Mouse (Mus musculus) forebrain, embryonic 15.5 days (tissue): ENCODE data around the gene Loxl1. TPM values are rescaled to one million over a fixed set of nuclear protein-coding genes. Genes with fewer than 3 reads are reported as not detected.

ENCODE experiments used
- ATAC-seq: fragments of 200-750 bp; cut with Nextera tagmentation; replicated peaks from 2 replicates; pipeline ENCODE4 v1.8.0; 2017; ENCODE audit warnings: mild to moderate bottlenecking, moderate TSS enrichment, moderate library complexity
- H3K27ac ChIP-seq: fragments of 300-500 bp; sonication (generic); replicated peaks from 2 replicates; pipeline ENCODE4 v1.5.1; 2015; ENCODE audit warnings: mild to moderate bottlenecking, inconsistent platforms
- H3K27me3 ChIP-seq: fragments of 300-500 bp; sonication (generic); 2 replicates; pipeline ENCODE4 v1.6.1; 2015; ENCODE audit warnings: inconsistent platforms
- H3K36me3 ChIP-seq: fragments of 300-500 bp; sonication (generic); 2 replicates; pipeline ENCODE4 v1.6.1; 2015; ENCODE audit warnings: mild to moderate bottlenecking, inconsistent platforms
- H3K4me1 ChIP-seq: fragments of 300-500 bp; sonication (generic); 2 replicates; pipeline ENCODE4 v1.6.1; 2015; ENCODE audit warnings: inconsistent platforms
- H3K4me2 ChIP-seq: fragments of 300-500 bp; sonication (generic); replicated peaks from 2 replicates; pipeline ENCODE4 v1.6.1; 2015; ENCODE audit warnings: mild to moderate bottlenecking, inconsistent platforms
- H3K4me3 ChIP-seq: fragments of 300-500 bp; sonication (generic); 2 replicates; pipeline ENCODE4 v1.5.1; 2015; ENCODE audit warnings: mild to moderate bottlenecking, inconsistent platforms
- H3K9ac ChIP-seq: fragments of 300-500 bp; sonication (generic); replicated peaks from 2 replicates; pipeline ENCODE4 v1.6.1; 2015; ENCODE audit warnings: mild to moderate bottlenecking, inconsistent platforms
- H3K9me3 ChIP-seq: fragments of 300-500 bp; sonication (generic); 2 replicates; pipeline ENCODE4 v1.6.1; 2016; ENCODE audit warnings: inconsistent platforms
- WGBS: fragments of 180-500 bp; shearing (Covaris S2); methylation state at CpG from one replicate; pipeline ENCODE4 v1.1.7; 2015; ENCODE audit warnings: mixed read lengths; 5-methylcytosine and 5-hydroxymethylcytosine counted together
- polyA plus RNA-seq: library from polyadenylated mRNA; unstranded; fragments of >200 nt; fragmentation: Nextera tagmentation; extraction: Ambion mirVana; gene quantifications from 2 replicates; pipeline ENCODE4 v1.2.1, GENCODE M21; 2015

The Loxl1 gene
- polyA plus RNA-seq, 1 experiment from 2014 or later, result 13.9 TPM

- no peaks in the 10 kb centered on the region for H3K9me3 ChIP-seq
- H3K4me2 ChIP-seq, result no peak overlapping the region
- no peak for ATAC-seq
- H3K27me3 ChIP-seq, result no peaks in the 10 kb centered on the region
- no peak overlapping the region for H3K4me3 ChIP-seq
- no peaks in the 10 kb centered on the region for H3K4me1 ChIP-seq
- no peak overlapping the region for H3K9ac ChIP-seq
- H3K36me3 ChIP-seq, result no peaks in the 10 kb centered on the region
- H3K27ac ChIP-seq, result no peak overlapping the region
- 97% methylated on average over 1 of the region's 1 CpGs for WGBS
Observed at GRCm38 (mm10) chr9:58289090-58289489, 23.9 kb downstream of the Loxl1 start.

DNA sequence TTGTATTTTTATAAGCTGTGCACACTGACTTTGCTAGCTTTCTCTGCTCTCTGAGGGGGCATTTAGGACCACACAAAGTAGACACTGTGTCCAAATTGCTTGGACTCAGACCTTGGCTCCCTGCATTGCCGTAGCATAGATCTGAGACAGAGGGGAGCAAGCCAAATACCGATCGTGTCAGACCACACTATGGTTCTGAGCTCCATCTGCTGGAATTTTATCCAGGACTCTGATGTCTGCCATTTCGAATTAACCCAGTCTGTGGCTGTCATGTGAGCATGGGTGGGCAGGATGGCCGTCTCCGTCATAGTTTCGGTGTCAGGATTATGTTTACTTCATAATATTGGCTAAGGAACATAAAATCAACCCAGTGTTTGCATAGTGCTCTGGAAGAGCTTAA, 29.6 kb downstream of the Loxl1 start:
- H3K9ac ChIP-seq, result no peak overlapping the region
- H3K36me3 ChIP-seq, result no peaks in the 10 kb centered on the region
- H3K4me2 ChIP-seq, result no peak overlapping the region
- no peak for ATAC-seq
- H3K9me3 ChIP-seq, result no peaks in the 10 kb centered on the region
- no peak overlapping the region for H3K27ac ChIP-seq
- no peak overlapping the region for H3K4me3 ChIP-seq
- no peaks in the 10 kb centered on the region for H3K27me3 ChIP-seq
- peaks cover 8% of the 10 kb centered on the region for H3K4me1 ChIP-seq
- WGBS, result 67% methylated on average over 7 of the region's 7 CpGs

DNA sequence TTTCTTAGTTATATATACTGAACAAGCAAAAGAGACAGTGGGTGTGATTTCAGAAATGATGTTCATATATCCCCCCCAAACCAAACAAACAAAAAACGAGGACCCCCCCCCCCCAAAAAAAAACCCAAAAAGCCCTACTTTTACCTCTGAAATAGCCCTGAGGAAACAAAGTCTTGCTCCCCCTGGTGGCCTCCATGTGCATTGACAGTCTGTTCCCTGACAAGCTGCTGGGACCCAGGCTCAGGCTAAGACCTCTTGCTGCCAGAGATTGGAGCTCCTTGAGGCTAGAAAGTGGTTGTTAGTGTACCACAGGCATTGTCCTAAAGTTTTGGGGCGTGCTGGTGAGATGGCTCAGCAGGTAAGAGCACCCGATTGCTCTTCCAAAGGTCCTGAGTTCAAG, 31.4 kb downstream of the Loxl1 start:
- peaks cover 8% of the 10 kb centered on the region for H3K4me1 ChIP-seq
- no peak overlapping the region for H3K9ac ChIP-seq
- WGBS, result 52% methylated on average over 3 of the region's 3 CpGs
- H3K4me3 ChIP-seq, result no peak overlapping the region
- no peak for ATAC-seq
- H3K9me3 ChIP-seq, result no peaks in the 10 kb centered on the region
- no peak overlapping the region for H3K4me2 ChIP-seq
- no peaks in the 10 kb centered on the region for H3K36me3 ChIP-seq
- H3K27ac ChIP-seq, result no peak overlapping the region
- H3K27me3 ChIP-seq, result no peaks in the 10 kb centered on the region

DNA sequence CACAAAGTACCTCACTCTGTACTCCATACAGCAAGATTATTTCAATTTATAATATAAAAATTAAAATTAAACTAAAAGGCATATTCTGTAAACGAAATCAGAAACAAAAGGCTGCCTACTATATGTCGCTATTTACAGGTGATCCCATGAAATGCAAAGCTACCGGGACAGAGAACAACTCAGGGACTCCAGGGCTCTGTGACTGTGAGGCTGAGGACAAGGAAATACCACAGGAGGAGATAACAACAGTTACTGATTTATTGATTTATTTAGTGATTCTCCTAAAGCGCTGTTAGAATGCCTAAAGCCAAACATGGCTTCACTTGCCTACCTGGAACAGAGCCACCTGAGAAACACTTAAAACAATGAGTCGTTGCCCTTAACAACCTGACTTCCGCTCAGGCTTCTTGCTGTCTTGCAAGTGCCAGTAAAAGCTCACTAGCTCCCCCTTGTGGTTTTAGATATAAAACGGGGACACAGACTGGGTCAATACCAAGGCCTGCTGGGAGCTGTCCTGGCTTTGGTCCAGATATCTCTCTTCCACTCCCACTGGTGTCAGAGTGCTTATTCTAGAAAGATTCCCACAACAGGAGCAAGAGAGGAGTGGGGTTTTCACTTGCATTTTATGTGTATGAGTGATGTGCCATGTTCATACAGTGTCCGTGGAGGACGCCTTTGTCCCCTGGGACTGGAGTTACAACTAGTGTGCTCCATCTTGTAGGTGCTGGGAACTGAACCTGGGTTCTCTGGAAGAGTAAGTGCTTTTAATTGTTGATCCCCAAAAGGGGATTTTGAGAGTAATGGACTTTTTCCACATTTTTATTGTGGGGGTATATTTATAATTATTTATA, 32.5 kb downstream of the Loxl1 start:
- ATAC-seq, result peak; percentile 41; the same call in 1 of the 2 replicates

GRCm38 (mm10) chr9:58279780-58280179, 33.2 kb downstream of the Loxl1 start:
- 75% methylated on average over 5 of the region's 5 CpGs for WGBS
- H3K27ac ChIP-seq, result no peak overlapping the region
- H3K4me2 ChIP-seq, result no peak overlapping the region
- H3K4me1 ChIP-seq, result peaks cover 15% of the 10 kb centered on the region
- H3K36me3 ChIP-seq, result no peaks in the 10 kb centered on the region
- H3K9me3 ChIP-seq, result no peaks in the 10 kb centered on the region
- H3K4me3 ChIP-seq, result no peak overlapping the region
- no peak for ATAC-seq
- no peaks in the 10 kb centered on the region for H3K27me3 ChIP-seq
- no peak overlapping the region for H3K9ac ChIP-seq

More for the DNA sequence above, 32.5 kb downstream of the Loxl1 start:
- WGBS, result 34% methylated on average over 9 of the region's 9 CpGs
- Histone ChIP-seq H3K9ac (no peak overlapping the region), H3K9me3 (no peaks in the 10 kb centered on the region), H3K27ac (no peak overlapping the region), H3K36me3 (no peaks in the 10 kb centered on the region), H3K4me3 (no peak overlapping the region), H3K27me3 (no peaks in the 10 kb centered on the region), H3K4me1 (peaks cover 10% of the 10 kb centered on the region), H3K4me2 (no peak overlapping the region)

GRCm38 (mm10) chr9:58278821-58279723, 33.9 kb downstream of the Loxl1 start:
- Histone ChIP-seq H3K9me3 (no peaks in the 10 kb centered on the region), H3K9ac (no peak overlapping the region), H3K4me1 (peaks cover 15% of the 10 kb centered on the region), H3K27ac (no peak overlapping the region), H3K36me3 (no peaks in the 10 kb centered on the region), H3K4me2 (no peak overlapping the region), H3K4me3 (no peak overlapping the region), H3K27me3 (no peaks in the 10 kb centered on the region)
- ATAC-seq, result no peak
- WGBS, result 52% methylated on average over 4 of the region's 4 CpGs

DNA sequence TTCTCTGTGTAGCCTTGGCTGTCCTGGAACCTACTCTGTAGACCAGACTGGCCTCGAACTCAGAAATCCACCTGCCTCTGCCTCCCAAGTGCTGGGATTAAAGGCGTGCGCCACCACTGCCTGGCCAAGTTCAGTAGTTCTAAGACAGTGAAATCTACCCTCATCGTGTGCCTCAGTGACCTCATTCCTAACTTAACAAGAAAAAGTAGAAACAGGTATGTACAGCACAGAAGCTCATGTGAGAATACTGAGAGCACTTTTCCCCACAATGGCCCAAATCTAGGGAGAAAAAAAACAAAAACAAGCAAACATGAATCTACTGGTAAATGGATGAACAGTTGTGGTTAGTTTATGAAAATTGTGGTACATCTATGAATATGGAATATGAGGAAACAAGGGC, 34.7 kb downstream of the Loxl1 start:
- no peak overlapping the region for H3K9ac ChIP-seq
- H3K9me3 ChIP-seq, result no peaks in the 10 kb centered on the region
- no peak for ATAC-seq
- H3K4me2 ChIP-seq, result no peak overlapping the region
- whole genome bisulfite sequencing, result 94% methylated on average over 4 of the region's 4 CpGs
- H3K27me3 ChIP-seq, result no peaks in the 10 kb centered on the region
- no peak overlapping the region for H3K4me3 ChIP-seq
- peaks cover 14% of the 10 kb centered on the region for H3K4me1 ChIP-seq
- H3K36me3 ChIP-seq, result no peaks in the 10 kb centered on the region
- no peak overlapping the region for H3K27ac ChIP-seq

GRCm38 (mm10) chr9:58276346-58276745, 36.6 kb downstream of the Loxl1 start:
- Histone ChIP-seq H3K9ac (no peak overlapping the region), H3K4me1 (peaks cover 13% of the 10 kb centered on the region), H3K27ac (no peak overlapping the region), H3K9me3 (no peaks in the 10 kb centered on the region), H3K4me2 (no peak overlapping the region), H3K4me3 (no peak overlapping the region), H3K27me3 (no peaks in the 10 kb centered on the region), H3K36me3 (no peaks in the 10 kb centered on the region)
- WGBS, result 66% methylated on average over 5 of the region's 5 CpGs
- no peak for ATAC-seq

DNA sequence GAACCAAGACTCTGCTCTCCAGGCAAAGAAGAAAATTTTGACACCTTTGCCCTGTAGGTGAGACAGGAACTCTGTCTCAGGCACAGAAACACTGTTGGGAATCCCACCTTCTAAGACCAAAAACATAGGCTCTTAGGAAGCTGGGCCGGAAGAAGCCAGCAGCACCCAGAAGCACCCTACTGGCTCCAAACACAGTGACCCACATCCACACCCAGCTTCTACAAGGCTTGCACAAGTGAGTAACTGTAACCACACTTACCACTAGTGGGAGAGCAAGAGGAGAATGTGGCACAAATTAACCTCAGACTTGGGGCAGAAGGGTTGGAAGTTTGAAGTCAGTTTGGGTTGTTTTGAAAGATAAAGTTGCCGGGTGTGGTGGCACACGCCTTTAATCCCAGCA, 37.2 kb downstream of the Loxl1 start:
- no peak for ATAC-seq
- 86% methylated on average over 3 of the region's 3 CpGs for WGBS
- peak overlapping the region; percentile 42; the same call in 1 of the 2 replicates for H3K27ac ChIP-seq

GRCm38 (mm10) chr9:58275115-58275774, 37.7 kb downstream of the Loxl1 start:
- Histone ChIP-seq H3K4me2 (no peak overlapping the region), H3K27me3 (no peaks in the 10 kb centered on the region), H3K27ac (peak overlapping the region; percentile 42; the same call in 1 of the 2 replicates), H3K4me3 (no peak overlapping the region), H3K9me3 (no peaks in the 10 kb centered on the region), H3K36me3 (no peaks in the 10 kb centered on the region), H3K9ac (no peak overlapping the region), H3K4me1 (peaks cover 8% of the 10 kb centered on the region)
- WGBS, result 44% methylated on average over 8 of the region's 8 CpGs
- ATAC-seq, result no peak

More for the DNA sequence above, 37.2 kb downstream of the Loxl1 start:
- no peak overlapping the region for H3K4me3 ChIP-seq
- no peak overlapping the region for H3K9ac ChIP-seq
- H3K4me2 ChIP-seq, result no peak overlapping the region
- peaks cover 13% of the 10 kb centered on the region for H3K4me1 ChIP-seq
- no peaks in the 10 kb centered on the region for H3K9me3 ChIP-seq
- H3K36me3 ChIP-seq, result no peaks in the 10 kb centered on the region
- H3K27me3 ChIP-seq, result no peaks in the 10 kb centered on the region

DNA sequence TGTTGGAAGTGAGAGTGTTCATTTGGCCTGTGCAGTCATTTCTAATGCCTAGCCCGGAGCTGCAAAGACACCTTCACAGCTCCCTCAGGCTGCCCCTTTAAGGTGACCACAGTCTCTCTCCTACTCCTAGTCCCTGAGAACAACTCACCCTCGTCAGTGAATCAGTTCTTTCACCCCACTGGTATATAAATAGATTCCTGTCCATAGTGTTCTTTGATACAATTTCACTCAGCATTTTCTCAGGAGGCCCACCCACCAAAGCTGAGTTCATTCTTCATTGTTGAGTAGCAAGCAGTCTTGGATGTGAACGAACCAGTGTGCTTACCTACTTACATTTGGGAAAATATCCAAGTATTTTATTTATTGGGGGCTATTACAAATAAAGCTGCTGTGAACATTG, 38.4 kb downstream of the Loxl1 start:
- H3K4me1 ChIP-seq, result peaks cover 7% of the 10 kb centered on the region
- WGBS, result 40% methylated on average over 3 of the region's 3 CpGs
- ATAC-seq, result no peak
- no peaks in the 10 kb centered on the region for H3K27me3 ChIP-seq
- H3K27ac ChIP-seq, result no peak overlapping the region
- H3K36me3 ChIP-seq, result no peaks in the 10 kb centered on the region
- H3K9ac ChIP-seq, result no peak overlapping the region
- H3K9me3 ChIP-seq, result no peaks in the 10 kb centered on the region
- no peak overlapping the region for H3K4me2 ChIP-seq
- H3K4me3 ChIP-seq, result no peak overlapping the region
